Mouse (Mus musculus) brain, embryonic 14.5 days (tissue): ENCODE measurements around the gene Fam43b.

ENCODE experiments used
- CTCF ChIP-seq: fragments of 200-500 bp; IDR thresholded peaks from 2 replicates; pipeline ENCODE4 v1.5.1; 2012; ENCODE audit warnings: inconsistent platforms, mild to moderate bottlenecking, moderate library complexity, borderline replicate concordance; ENCODE audit not compliant: insufficient read depth, insufficient read length; ENCODE audit errors: extremely low read depth
- POLR2A ChIP-seq: fragments of 200-500 bp; IDR thresholded peaks from 2 replicates; pipeline ENCODE4 v1.6.1; 2012; ENCODE audit warnings: mild to moderate bottlenecking, inconsistent platforms, borderline replicate concordance; ENCODE audit not compliant: poor library complexity, insufficient read depth, insufficient read length, severe bottlenecking; ENCODE audit errors: extremely low read depth

GRCm38 (mm10) chr4:138395087-138395970 is 999 bp downstream of the Fam43b start:
- TF ChIP-seq CTCF (no peak), POLR2A (no peak)
